Mouse (Mus musculus): ENCODE results near the gene Dusp21. TPM values are rescaled to one million over a fixed set of nuclear protein-coding genes. Genes with fewer than 3 reads are reported as not detected.
A peak's percentile ranks its signal among the peaks of the same experiment; 100 is the strongest.

The Dusp21 gene
- not detected for total RNA-seq (2021)

DNA sequence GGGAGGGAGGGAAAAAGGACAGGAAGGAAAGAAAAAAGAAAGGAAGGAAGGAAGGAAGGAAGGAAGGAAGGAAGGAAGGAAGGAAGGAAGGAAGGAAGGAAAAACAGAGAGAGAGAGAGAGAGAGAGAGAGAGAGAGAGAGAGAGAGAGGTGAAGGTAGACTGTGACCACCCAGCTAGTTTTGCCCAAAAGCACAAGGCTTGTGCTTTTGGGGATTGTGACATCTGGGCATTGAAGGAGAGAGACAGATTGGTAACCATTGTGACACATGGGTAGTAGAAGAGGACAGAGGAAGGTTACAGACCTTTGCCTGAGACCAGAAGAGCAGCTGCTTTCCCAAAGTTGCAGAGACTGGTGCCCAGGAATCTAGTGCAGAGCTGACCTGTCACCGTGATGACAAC lies at the start of gene Dusp21:
Gene Dusp21, plus strand, starts transcription at position 301 of the 400 bp plus-strand sequence.
- DNase-seq (ENCODE audit: low spot score) = no peak
- intact Hi-C loops (cut with DNase I) = no loop called here

DNA sequence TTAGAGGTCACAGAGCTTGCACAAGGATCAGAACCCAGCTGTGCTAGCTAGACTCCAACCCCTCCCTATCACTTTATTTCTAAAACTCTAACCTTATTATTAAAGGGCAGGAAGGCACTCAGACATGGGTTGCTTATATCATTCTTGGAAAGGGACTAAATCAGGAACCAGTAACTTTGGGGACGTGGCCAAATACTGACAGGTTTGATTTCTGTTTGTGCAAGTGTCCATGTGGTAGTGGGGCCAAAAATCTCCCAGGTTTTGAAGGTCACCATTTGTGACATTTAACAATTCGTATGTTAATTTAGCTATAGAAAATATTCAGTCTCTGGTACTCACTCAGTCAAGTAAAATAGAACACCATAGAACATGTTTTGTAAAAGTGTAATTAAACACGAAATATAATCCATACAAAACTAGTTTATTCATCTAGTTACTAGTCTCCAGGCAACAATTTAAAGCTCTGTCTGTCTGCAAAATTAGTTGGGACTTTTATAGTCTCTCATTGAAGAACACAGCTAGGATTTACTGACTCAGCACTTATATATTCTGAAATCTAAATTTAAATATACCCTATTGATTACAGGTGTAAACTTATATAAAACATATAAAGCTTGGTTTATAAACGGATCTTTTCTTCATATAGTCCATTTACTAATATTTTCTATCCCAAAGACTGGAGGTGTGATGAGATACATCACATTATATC lies 15.2 kb downstream of the Dusp21 start:
- intact Hi-C loops (cut with DNase I) = loop anchor here (5.0 to 10.0 kb wide), 2 partner anchors 91 to 284 kb away; no protein-coding TSS in a partner anchor

DNA sequence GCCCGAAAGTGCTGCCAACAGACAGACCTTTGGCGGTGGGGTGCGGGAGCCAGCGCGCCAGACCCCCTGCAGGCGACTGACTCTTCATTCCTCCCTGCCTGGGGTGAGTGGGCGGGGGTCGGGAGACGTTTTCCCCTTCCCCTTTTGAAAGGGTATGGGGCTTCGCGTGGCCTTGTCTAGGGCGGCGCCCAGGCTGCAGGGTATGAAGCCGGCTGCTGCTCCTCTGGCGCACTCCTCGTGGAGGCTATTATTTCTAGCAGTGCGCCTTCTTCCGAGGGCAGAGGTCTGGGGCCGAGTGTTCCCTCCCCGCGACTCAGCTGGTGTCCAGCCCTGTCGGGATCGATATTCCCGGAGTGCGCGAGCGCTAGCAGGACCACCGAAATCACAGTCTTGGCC lies 16.1 kb downstream of the Dusp21 start:
- no peak for DNase-seq (ENCODE audit: low spot score)
- intact Hi-C loops (cut with DNase I) = loop anchor here (5.0 to 10.0 kb wide), 2 partner anchors 91 to 283 kb away; no protein-coding TSS in a partner anchor

More for the DNA sequence above, 15.2 kb downstream of the Dusp21 start:
- DNase-seq (ENCODE audit: low spot score) = no peak

DNA sequence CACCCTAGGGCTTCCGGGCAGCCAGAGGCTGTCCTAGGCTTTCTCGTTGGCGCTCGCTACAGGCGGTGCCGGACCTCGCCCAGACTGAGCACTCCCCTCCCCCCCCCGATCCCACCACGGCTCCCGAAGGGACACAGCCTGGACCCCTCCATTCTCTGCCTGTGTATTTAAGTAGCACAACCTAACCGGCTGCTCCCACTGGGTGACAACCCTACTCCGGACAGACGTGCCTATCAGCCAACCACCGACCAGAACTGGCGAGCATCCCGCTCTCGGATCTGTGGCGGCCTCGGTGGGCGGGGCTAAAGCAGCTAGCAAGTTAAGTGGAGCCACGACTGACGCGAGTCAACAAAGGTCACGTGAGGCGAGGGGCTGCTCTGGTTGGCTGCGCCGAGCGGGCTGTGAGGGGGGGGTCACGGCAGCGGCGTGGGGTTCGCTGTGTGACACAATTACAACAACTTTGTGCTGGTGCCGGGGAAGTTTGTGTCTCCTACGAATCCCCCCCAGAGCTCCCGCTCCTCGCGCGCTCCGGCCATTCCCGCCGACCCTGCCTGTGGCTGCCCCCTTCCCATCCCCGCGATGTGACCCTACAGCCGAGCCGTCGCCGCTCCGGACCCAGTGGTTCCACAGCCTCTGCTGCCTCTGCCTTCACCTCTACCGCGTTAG lies 16.7 kb downstream of the Dusp21 start, which contains the start of gene Kdm6a:
Gene Kdm6a, plus strand, starts transcription at position 384 of the 666 bp plus-strand sequence.
- intact Hi-C loops (cut with DNase I) = loop anchor here (5.0 to 10.0 kb wide), 2 partner anchors 90 to 282 kb away; no protein-coding TSS in a partner anchor
- peak; percentile 100 for DNase-seq (ENCODE audit: low spot score)

DNA sequence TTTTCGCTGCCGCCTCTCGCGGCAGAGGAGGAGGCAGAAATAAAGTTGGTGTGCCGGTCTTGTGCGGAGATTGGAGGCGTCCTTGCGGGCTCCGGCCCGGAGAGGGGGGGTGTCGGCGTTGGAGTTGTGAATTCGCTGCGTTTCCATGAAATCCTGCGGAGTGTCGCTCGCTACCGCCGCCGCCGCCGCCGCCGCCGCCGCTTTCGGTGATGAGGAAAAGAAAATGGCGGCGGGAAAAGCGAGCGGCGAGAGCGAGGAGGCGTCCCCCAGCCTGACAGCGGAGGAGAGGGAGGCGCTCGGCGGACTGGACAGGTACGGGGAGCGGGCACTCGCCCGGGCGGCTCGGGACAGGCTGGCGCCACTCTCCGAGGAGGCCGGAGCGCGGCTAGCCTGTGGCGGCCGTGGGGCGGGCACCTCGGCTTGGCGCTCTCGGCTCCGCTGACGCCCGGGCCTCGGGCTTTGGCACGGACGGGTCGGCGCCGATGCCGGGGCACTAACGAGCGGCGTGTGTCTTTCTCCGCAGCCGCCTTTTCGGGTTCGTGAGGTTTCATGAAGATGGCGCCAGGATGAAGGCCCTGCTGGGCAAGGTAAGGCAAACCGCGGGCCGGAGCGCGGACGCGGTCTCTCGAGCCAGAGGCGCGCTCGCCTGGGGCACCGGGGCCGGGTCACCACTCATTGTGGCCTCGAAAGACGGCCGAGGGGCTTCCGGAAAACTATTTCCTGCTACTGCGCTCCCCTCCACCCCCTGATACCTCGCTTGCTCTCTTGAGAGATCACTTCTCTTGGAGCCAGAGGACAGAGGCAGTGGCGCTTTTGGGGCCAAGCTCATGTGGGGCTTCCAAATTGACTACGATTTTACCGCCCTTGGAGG lies 17.4 kb downstream of the Dusp21 start:
- intact Hi-C loops (cut with DNase I) = loop anchor here (5.0 to 10.0 kb wide), 2 partner anchors 89 to 282 kb away; no protein-coding TSS in a partner anchor

DNA sequence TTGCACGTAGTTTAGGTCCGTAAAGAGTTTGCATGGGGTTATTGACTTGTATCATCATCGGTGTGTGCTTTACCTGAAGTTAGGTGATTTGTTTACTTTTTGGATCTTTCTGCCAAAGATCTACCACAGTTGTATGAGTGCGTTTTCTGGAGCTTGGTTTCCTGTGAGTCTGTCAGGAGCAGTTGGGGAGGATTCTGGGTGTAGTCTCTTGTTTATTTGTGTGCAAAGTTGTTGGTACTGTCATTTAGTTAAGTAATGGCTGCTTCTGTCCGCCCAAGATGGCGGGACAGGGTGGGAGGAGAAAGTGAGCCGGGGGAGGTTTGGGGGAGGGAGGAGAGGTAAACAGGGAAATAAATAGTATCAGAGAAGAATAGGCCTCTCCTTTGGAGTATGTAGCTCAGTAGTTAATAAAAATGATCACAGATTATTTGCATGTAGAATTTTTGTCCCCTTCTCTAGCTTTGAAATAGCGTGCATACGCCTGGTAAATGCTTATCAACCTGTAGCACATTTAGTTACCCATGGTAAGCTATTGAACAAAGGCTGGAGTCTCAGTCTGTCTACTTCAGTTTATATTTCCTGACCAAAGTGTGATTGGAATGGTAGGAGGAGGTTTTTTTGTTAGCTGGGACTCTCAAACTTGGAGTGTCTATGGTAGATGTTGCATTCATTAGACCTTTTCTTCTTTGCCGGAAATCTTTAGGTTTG lies 18.4 kb downstream of the Dusp21 start:
- intact Hi-C loops (cut with DNase I) = loop anchor here (5.0 to 10.0 kb wide), 2 partner anchors 88 to 281 kb away; no protein-coding TSS in a partner anchor

More for the DNA sequence above, 17.4 kb downstream of the Dusp21 start:
- DNase-seq (ENCODE audit: low spot score) = peak; percentile 27

DNA sequence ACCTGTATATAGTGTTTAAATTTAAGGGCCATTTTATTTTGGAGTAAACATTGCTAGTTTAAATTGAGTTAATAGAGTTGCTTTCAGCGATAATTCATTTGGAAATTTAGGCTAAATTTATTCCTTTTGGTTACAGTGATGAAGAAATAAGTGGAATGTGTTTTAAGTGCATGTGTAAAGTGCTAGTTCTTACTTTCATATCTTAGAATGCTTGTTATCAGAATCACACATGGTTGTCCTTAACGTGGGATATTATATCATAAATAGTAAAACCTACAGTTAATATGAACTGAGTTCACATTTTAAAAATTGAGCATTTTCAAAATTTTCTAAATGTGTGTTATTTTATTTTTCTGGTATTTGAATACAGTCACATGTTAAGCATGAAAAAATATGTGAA lies 19.5 kb downstream of the Dusp21 start:
- intact Hi-C loops (cut with DNase I) = loop anchor here (10.0 kb wide), 1 partner anchor 280 kb away; no protein-coding TSS in a partner anchor
- no peak for DNase-seq (ENCODE audit: low spot score)

More for the DNA sequence above, 18.4 kb downstream of the Dusp21 start:
- DNase-seq (ENCODE audit: low spot score) = no peak

DNA sequence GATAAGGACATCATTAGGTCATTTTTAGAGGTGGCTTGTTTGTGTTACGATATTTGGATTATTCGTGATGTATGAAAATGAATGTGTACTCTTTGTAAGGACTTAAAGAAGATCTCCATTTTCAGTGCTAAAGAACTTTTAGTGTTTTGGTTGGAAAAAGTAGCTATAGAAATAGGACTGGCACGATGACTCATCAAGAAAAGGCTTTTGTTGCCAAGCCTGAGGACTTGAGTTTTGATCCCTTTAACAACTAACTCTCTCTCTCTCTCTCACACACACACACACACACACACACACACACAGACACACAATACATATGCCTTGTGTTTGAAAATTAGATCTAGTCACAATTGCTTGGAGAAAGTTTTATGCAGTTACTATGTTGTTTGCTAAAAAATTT lies 21.3 kb downstream of the Dusp21 start:
- DNase-seq (ENCODE audit: low spot score) = no peak
- intact Hi-C loops (cut with DNase I) = loop anchor here (10.0 kb wide), 1 partner anchor 278 kb away; no protein-coding TSS in a partner anchor

DNA sequence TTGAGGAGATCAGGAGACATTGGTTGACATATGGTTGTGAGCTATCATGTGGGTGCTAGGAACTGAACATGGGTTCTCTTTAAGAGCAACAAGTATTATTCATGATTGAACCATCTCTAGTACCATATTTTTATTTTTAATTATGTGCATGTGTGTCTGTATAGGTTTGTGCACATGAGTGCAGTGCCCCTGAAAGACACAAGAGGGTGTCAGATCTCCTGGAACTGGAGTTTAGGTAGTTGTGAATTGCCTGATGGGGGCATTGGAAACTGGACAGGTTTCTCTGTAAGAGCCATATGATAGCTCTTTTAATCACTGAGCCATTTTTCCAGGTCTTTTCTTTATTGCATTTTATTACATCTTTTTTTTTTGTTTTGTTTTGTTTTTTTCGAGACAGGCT lies 23.3 kb downstream of the Dusp21 start:
- no peak for DNase-seq (ENCODE audit: low spot score)
- intact Hi-C loops (cut with DNase I) = loop anchor here (10.0 kb wide), 1 partner anchor 276 kb away; no protein-coding TSS in a partner anchor

DNA sequence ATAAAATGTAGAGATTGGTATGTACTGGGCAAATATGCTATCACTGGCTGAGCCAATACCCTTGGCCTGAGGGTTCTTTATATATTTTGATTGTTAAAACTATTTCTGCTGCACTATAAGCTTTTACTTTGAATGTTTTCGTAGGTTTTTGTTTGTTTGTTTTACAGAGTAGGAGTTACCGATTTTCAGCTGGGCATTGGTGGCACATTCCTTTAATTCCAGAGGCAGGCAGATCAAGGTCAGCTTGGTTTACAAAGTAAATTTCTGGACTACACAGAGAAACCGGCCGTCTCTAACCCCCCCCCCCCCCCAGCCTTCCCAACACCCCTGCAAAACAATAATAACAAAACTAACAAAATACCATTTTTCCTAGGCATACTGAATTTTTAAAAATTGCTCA lies 29.2 kb downstream of the Dusp21 start:
- intact Hi-C loops (cut with DNase I) = no loop called here
- DNase-seq (ENCODE audit: low spot score) = no peak

DNA sequence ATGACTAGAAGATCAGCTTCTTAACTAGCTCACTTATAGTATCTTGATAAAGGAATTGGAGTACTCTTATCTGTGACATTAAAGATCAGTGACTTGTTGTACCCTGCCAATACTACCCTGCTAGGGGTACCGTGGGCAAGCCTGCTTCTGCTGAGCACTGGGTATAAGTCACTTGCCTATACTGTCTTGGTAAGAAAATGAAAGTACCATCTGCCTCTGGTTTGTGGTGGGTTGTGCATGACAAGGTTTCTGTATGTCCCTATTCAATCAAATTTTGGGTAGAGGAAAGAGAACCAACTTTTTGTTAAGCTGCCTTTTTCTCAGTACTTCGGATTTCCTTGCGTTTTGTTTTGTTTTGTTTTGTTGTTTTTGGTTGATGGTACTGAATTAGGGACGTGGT lies 32.1 kb downstream of the Dusp21 start:
- intact Hi-C loops (cut with DNase I) = no loop called here

DNA sequence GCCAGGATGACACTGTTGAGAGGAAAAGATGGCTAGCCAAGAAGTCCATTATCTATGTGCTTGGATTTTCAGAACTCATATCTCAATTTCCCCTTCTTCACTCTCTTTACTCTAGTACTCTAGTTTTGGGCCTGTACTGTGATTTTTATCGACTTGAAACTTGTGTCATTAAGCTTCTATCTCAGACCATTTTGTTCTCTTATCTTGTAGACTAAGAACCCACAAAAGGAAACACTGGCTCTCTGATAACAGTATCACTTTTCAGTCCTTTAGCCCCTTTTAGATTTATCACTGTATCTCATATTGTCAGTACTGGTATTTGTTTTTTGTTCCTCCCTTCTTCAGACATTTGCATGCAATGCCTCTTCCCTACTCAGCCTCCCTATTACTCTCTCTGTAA lies 33.8 kb downstream of the Dusp21 start:
- no peak for DNase-seq (ENCODE audit: low spot score)
- intact Hi-C loops (cut with DNase I) = no loop called here

More for the DNA sequence above, 32.1 kb downstream of the Dusp21 start:
- DNase-seq (ENCODE audit: low spot score) = no peak

DNA sequence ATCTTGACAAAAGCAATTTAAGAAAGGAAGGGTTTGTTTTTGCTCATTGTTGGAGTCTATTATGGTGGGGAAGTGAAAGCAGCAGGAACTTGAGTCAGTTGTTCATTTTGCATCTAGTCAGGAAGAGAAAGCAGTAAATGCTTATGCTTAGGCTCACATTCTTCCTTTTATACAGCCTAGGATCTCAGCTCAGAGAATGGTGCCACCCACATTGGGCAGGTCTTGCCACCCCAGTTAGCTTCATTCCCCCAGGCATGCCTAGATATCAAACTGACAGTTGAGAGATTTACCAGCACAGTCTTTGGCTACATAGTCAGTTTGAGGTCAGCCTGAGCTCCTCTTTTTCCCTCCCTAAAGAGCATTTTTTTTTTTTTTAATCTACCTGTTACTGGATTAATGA lies 41.5 kb downstream of the Dusp21 start:
- DNase-seq (ENCODE audit: low spot score) = no peak
- intact Hi-C loops (cut with DNase I) = no loop called here

DNA sequence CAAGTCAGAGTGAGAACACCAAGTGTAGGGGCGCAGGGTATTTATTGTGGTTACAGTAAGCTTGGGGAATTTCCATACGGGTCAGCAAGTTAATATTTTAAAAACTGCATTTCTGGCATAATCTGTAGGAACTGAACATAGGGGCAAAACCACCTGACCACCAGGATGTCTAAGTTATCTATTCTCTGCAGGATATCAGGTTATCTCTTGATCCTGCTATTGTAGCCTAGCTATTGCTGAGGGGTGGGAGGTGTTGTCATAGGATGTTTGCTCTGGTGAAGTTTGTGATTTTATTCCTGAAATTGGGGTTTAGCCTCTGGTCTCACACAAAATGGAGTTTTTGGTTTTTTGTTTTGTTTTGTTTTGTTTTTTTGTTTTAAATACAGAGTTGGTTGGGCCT lies 42.6 kb downstream of the Dusp21 start:
- DNase-seq (ENCODE audit: low spot score) = no peak
- intact Hi-C loops (cut with DNase I) = no loop called here

Other genes with a start within 250 kb of the Dusp21 start
- gene Kdm6a, start 16.7 kb downstream of the Dusp21 start, total RNA-seq (2021) = 10 to 100 TPM; 21.0 to 44.7 TPM